Mouse (Mus musculus): ENCODE measurements around the gene Grn. TPM values are rescaled to one million over a fixed set of nuclear protein-coding genes. Genes with fewer than 3 reads are reported as not detected.
A peak's percentile ranks its signal among the peaks of the same experiment; 100 is the strongest.
"Not testable (repeated sequence)": the region's sequence is repeated elsewhere in the genome, so short reads cannot be mapped to it uniquely, and the experiment has no call there.

Gene Grn
- polyA plus RNA-seq, 1 experiment: 240 TPM

GRCm38 (mm10) chr11:102386121-102386520 is 44.0 kb upstream of the Grn start:
- Histone ChIP-seq H3K27me3 (ENCODE audit: control insufficient read depth, insufficient read depth, low read length) (no peaks in the 10 kb centered on the region), H3K27ac (ENCODE audit: insufficient read depth, low read length) (no peak overlapping the region), H3K36me3 (ENCODE audit: control insufficient read depth, insufficient read depth, low read length) (no peaks in the 10 kb centered on the region), H3K4me3 (ENCODE audit: extremely low read depth, insufficient read depth, insufficient read length) (no peak overlapping the region), H3K4me1 (ENCODE audit: control insufficient read depth, insufficient read depth, insufficient read length) (no peaks in the 10 kb centered on the region)
- no peak for DNase-seq (ENCODE audit: low read depth in 1 of 2, low spot score in 2 of 2)
- TF ChIP-seq CTCF (IDR thresholded peaks at IDR 0.05; ENCODE audit: extremely low read depth, insufficient read depth, insufficient read length, insufficient replicate concordance) (no peak), POLR2A (IDR thresholded peaks at IDR 0.05; ENCODE audit: low read depth, low read length) (no peak)
- 20% methylated on average over 5 of the region's 5 CpGs for WGBS

- 84% methylated on average over 4 of the region's 5 CpGs for WGBS
- DNase-seq (ENCODE audit: low read depth in 1 of 2, low spot score in 2 of 2); H3K27me3 ChIP-seq (ENCODE audit: control insufficient read depth, insufficient read depth, low read length): not testable (repeated sequence)
Observed at GRCm38 (mm10) chr11:102389436-102389835, 40.7 kb upstream of the Grn start.

GRCm38 (mm10) chr11:102392441-102393237 is 37.5 kb upstream of the Grn start:
- H3K27me3 ChIP-seq (ENCODE audit: control insufficient read depth, insufficient read depth, low read length): peaks cover 6% of the 10 kb centered on the region; the same call in 1 of the 2 replicates
- TF ChIP-seq CTCF (IDR thresholded peaks at IDR 0.05; ENCODE audit: extremely low read depth, insufficient read depth, insufficient read length, insufficient replicate concordance) (no peak), POLR2A (IDR thresholded peaks at IDR 0.05; ENCODE audit: low read depth, low read length) (no peak)
- no peak overlapping the region for H3K27ac ChIP-seq (ENCODE audit: insufficient read depth, low read length)
- H3K4me1 ChIP-seq (ENCODE audit: control insufficient read depth, insufficient read depth, insufficient read length): peaks cover 12% of the 10 kb centered on the region
- no peak for DNase-seq (ENCODE audit: low read depth in 1 of 2, low spot score in 2 of 2)
- H3K4me3 ChIP-seq (ENCODE audit: extremely low read depth, insufficient read depth, insufficient read length): no peak overlapping the region
- 23% methylated on average over 15 of the region's 15 CpGs for WGBS
- H3K36me3 ChIP-seq (ENCODE audit: control insufficient read depth, insufficient read depth, low read length): no peaks in the 10 kb centered on the region

More at GRCm38 (mm10) chr11:102389436-102389835, 40.7 kb upstream of the Grn start:
- not testable (repeated sequence) for H3K36me3 ChIP-seq (ENCODE audit: control insufficient read depth, insufficient read depth, low read length); H3K27ac ChIP-seq (ENCODE audit: insufficient read depth, low read length); H3K4me3 ChIP-seq (ENCODE audit: extremely low read depth, insufficient read depth, insufficient read length)
- H3K4me1 ChIP-seq (ENCODE audit: control insufficient read depth, insufficient read depth, insufficient read length): peaks cover 11% of the 10 kb centered on the region

GRCm38 (mm10) chr11:102393238-102393634 is 36.9 kb upstream of the Grn start, which contains the start of gene Rundc3a:
TSS of gene Rundc3a (plus strand) at chr11:102393403.
- peak within 1 kb of the TSS; percentile 50 for H3K4me3 ChIP-seq (ENCODE audit: extremely low read depth, insufficient read depth, insufficient read length)
- WGBS: under 1% methylated on average over 34 of the region's 34 CpGs
- no peak for TF ChIP-seq CTCF (IDR thresholded peaks at IDR 0.05; ENCODE audit: extremely low read depth, insufficient read depth, insufficient read length, insufficient replicate concordance)
- no peak for TF ChIP-seq POLR2A (IDR thresholded peaks at IDR 0.05; ENCODE audit: low read depth, low read length)
- peaks cover 7% of the 10 kb centered on the region for H3K27me3 ChIP-seq (ENCODE audit: control insufficient read depth, insufficient read depth, low read length)
- H3K4me1 ChIP-seq (ENCODE audit: control insufficient read depth, insufficient read depth, insufficient read length): peaks cover 12% of the 10 kb centered on the region
- H3K27ac ChIP-seq (ENCODE audit: insufficient read depth, low read length): no peak within 1 kb of the TSS
- DNase-seq (ENCODE audit: low read depth in 1 of 2, low spot score in 2 of 2): peak; percentile 21 to 59
- no peaks in the 10 kb centered on the region for H3K36me3 ChIP-seq (ENCODE audit: control insufficient read depth, insufficient read depth, low read length)

- Histone ChIP-seq H3K36me3 (ENCODE audit: control insufficient read depth, insufficient read depth, low read length) (no peaks in the 10 kb centered on the region), H3K27me3 (ENCODE audit: control insufficient read depth, insufficient read depth, low read length) (peaks cover 7% of the 10 kb centered on the region), H3K4me3 (ENCODE audit: extremely low read depth, insufficient read depth, insufficient read length) (peak overlapping the region; percentile 50), H3K27ac (ENCODE audit: insufficient read depth, low read length) (no peak overlapping the region), H3K4me1 (ENCODE audit: control insufficient read depth, insufficient read depth, insufficient read length) (peaks cover 12% of the 10 kb centered on the region)
- 8% methylated on average over 17 of the region's 17 CpGs for WGBS
- TF ChIP-seq CTCF (IDR thresholded peaks at IDR 0.05; ENCODE audit: extremely low read depth, insufficient read depth, insufficient read length, insufficient replicate concordance) (no peak), POLR2A (IDR thresholded peaks at IDR 0.05; ENCODE audit: low read depth, low read length) (no peak)
- no peak for DNase-seq (ENCODE audit: low read depth in 1 of 2, low spot score in 2 of 2)
Observed at GRCm38 (mm10) chr11:102393719-102394420, 36.2 kb upstream of the Grn start.

GRCm38 (mm10) chr11:102394421-102395124 is 35.5 kb upstream of the Grn start:
- Histone ChIP-seq H3K4me1 (ENCODE audit: control insufficient read depth, insufficient read depth, insufficient read length) (peaks cover 12% of the 10 kb centered on the region), H3K4me3 (ENCODE audit: extremely low read depth, insufficient read depth, insufficient read length) (no peak overlapping the region), H3K27me3 (ENCODE audit: control insufficient read depth, insufficient read depth, low read length) (peaks cover 13% of the 10 kb centered on the region), H3K36me3 (ENCODE audit: control insufficient read depth, insufficient read depth, low read length) (no peaks in the 10 kb centered on the region), H3K27ac (ENCODE audit: insufficient read depth, low read length) (no peak overlapping the region)
- no peak for TF ChIP-seq CTCF (IDR thresholded peaks at IDR 0.05; ENCODE audit: extremely low read depth, insufficient read depth, insufficient read length, insufficient replicate concordance)
- TF ChIP-seq POLR2A (IDR thresholded peaks at IDR 0.05; ENCODE audit: low read depth, low read length): no peak
- no peak for DNase-seq (ENCODE audit: low read depth in 1 of 2, low spot score in 2 of 2)
- WGBS: 82% methylated on average over 9 of the region's 9 CpGs
